Mouse (Mus musculus): ENCODE results near the gene Gm8113. TPM values are rescaled to one million over a fixed set of nuclear protein-coding genes. Genes with fewer than 3 reads are reported as not detected.
"Not testable (repeated sequence)": the region's sequence is repeated elsewhere in the genome, so short reads cannot be mapped to it uniquely, and the experiment has no call there.

Gm8113 gene
- polyA plus RNA-seq, 1 experiment from 2014 or later, result 11.9 TPM

- WGBS, result 19% methylated on average over 2 of the region's 2 CpGs
- not testable (repeated sequence) for H3K9me3 ChIP-seq; H3K27ac ChIP-seq; H3K9ac ChIP-seq; H3K4me1 ChIP-seq (replicated peaks); H3K27me3 ChIP-seq (replicated peaks); ATAC-seq; H3K4me3 ChIP-seq (replicated peaks); H3K36me3 ChIP-seq; H3K4me2 ChIP-seq (replicated peaks)
Observed at GRCm38 (mm10) chr14:43953382-43953781, 28.2 kb downstream of the Gm8113 start.

- ATAC-seq; H3K27ac ChIP-seq; H3K27me3 ChIP-seq (replicated peaks); H3K36me3 ChIP-seq; H3K9me3 ChIP-seq; H3K4me1 ChIP-seq (replicated peaks); H3K9ac ChIP-seq; H3K4me2 ChIP-seq (replicated peaks); H3K4me3 ChIP-seq (replicated peaks): not testable (repeated sequence)
- WGBS, result no CpG with 5 or more reads among the region's 1 CpGs
Observed at GRCm38 (mm10) chr14:43955074-43955473, 29.9 kb downstream of the Gm8113 start.

DNA sequence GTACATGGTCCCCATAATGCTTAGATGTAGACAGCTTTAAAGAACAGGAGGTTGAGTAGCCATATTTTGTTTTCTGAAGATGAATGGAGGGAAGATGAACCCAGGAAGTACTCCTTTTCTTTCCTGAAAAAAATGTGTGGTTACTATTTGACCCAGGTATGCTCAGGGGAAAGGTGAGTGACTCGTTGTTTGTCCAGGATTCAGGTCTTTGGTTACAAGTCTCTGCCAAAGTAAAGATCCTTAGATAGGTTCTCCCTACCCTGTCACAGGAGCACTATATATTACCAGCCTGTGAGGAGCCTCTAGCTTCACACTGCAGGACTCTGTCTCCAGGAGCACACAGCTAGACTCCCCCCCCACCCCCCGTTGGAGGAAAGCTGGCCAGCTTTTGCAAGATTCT, 31.6 kb downstream of the Gm8113 start, which contains the start of gene Ang5:
Ang5 (plus strand) TSS at position 301 of the 400 bp plus-strand sequence.
- H3K27ac ChIP-seq; H3K9ac ChIP-seq; ATAC-seq; H3K4me3 ChIP-seq (replicated peaks); H3K9me3 ChIP-seq; H3K27me3 ChIP-seq (replicated peaks); H3K4me2 ChIP-seq (replicated peaks); H3K4me1 ChIP-seq (replicated peaks); H3K36me3 ChIP-seq: not testable (repeated sequence)
- no CpG with 5 or more reads among the region's 2 CpGs for WGBS

Other genes with a start within 250 kb of the Gm8113 start
- not detected in 2 replicates for gene Gm8165, start 248.2 kb upstream of the Gm8113 start, polyA plus RNA-seq (2015; fragmentation: Nextera tagmentation; extraction: Ambion mirVana)
- 0.66 and 0.96 TPM in 2 replicates for gene Gm7324, start 227.6 kb upstream of the Gm8113 start, polyA plus RNA-seq (2015; fragmentation: Nextera tagmentation; extraction: Ambion mirVana)
- not detected in 2 replicates for gene Gm16506, start 197.9 kb upstream of the Gm8113 start, polyA plus RNA-seq (2015; fragmentation: Nextera tagmentation; extraction: Ambion mirVana)
- gene Gm6526, start 177.5 kb upstream of the Gm8113 start, polyA plus RNA-seq (2015; fragmentation: Nextera tagmentation; extraction: Ambion mirVana), result not detected in 2 replicates
- gene Gm8180, start 140.6 kb upstream of the Gm8113 start, polyA plus RNA-seq (2015; fragmentation: Nextera tagmentation; extraction: Ambion mirVana), result not detected in 2 replicates
- not detected in 2 replicates for gene Ear1, start 49.9 kb upstream of the Gm8113 start, polyA plus RNA-seq (2015; fragmentation: Nextera tagmentation; extraction: Ambion mirVana)
- not detected in 2 replicates for gene Ear10, start 1.8 kb upstream of the Gm8113 start, polyA plus RNA-seq (2015; fragmentation: Nextera tagmentation; extraction: Ambion mirVana)
- not detected in 2 replicates for gene Ang5, start 31.7 kb downstream of the Gm8113 start, polyA plus RNA-seq (2015; fragmentation: Nextera tagmentation; extraction: Ambion mirVana)
- gene Ang6, start 76.9 kb downstream of the Gm8113 start, polyA plus RNA-seq (2015; fragmentation: Nextera tagmentation; extraction: Ambion mirVana), result not detected in 2 replicates
- gene Ear2, start 177.3 kb downstream of the Gm8113 start, polyA plus RNA-seq (2015; fragmentation: Nextera tagmentation; extraction: Ambion mirVana), result 0.33 and 0.89 TPM in 2 replicates
- not detected in 2 replicates for gene Gm3327, start 198.5 kb downstream of the Gm8113 start, polyA plus RNA-seq (2015; fragmentation: Nextera tagmentation; extraction: Ambion mirVana)